Mouse (Mus musculus): Measurements from ENCODE around the gene Tcam1.

- TF ChIP-seq EP300 (optimal IDR thresholded peaks at IDR 0.05) (no peak), CTCF (IDR thresholded peaks at IDR 0.05; ENCODE audit: low read depth) (no peak)
Observed at GRCm38 (mm10) chr11:106310123-106310522, 33.7 kb downstream of the Tcam1 start.
